Mouse (Mus musculus): Measurements from ENCODE around the gene Sh2b2. TPM values are rescaled to one million over a fixed set of nuclear protein-coding genes. Genes with fewer than 3 reads are reported as not detected.
"Not testable (repeated sequence)": the region's sequence is repeated elsewhere in the genome, so short reads cannot be mapped to it uniquely, and the experiment has no call there.

The Sh2b2 gene
- total RNA-seq, 2 experiments from 2014 or later = 13.4 to 16.3 TPM

- intact Hi-C loops (cut with DNase I) = no loop called here
- DNase-seq (ENCODE audit: extremely low spot score in 1 of 2, low spot score in 2 of 2) = peak; percentile 81 to 94
These were observed 1.4 kb downstream of the Sh2b2 start for GRCm38 (mm10) chr5:136244762-136245540.

GRCm38 (mm10) chr5:136243851-136244761, 2.2 kb downstream of the Sh2b2 start:
- peak in 1 of 2 experiments; percentile 60 for DNase-seq (ENCODE audit: extremely low spot score in 1 of 2, low spot score in 2 of 2)
- intact Hi-C loops (cut with DNase I) = no loop called here

GRCm38 (mm10) chr5:136241161-136241560, 5.2 kb downstream of the Sh2b2 start:
- intact Hi-C loops (cut with DNase I) = no loop called here
- no peak for DNase-seq (ENCODE audit: extremely low spot score in 1 of 2, low spot score in 2 of 2)

GRCm38 (mm10) chr5:136240381-136240780, 6.0 kb downstream of the Sh2b2 start:
- intact Hi-C loops (cut with DNase I) = no loop called here
- no peak for DNase-seq (ENCODE audit: extremely low spot score in 1 of 2, low spot score in 2 of 2)

GRCm38 (mm10) chr5:136237607-136238006, 8.7 kb downstream of the Sh2b2 start:
- intact Hi-C loops (cut with DNase I) = no loop called here
- no peak for DNase-seq (ENCODE audit: extremely low spot score in 1 of 2, low spot score in 2 of 2)

- intact Hi-C loops (cut with DNase I) = no loop called here
- DNase-seq (ENCODE audit: extremely low spot score in 1 of 2, low spot score in 2 of 2) = no peak
These were observed 9.7 kb downstream of the Sh2b2 start for GRCm38 (mm10) chr5:136236611-136237010.

- intact Hi-C loops (cut with DNase I) = no loop called here
- no peak for DNase-seq (ENCODE audit: extremely low spot score in 1 of 2, low spot score in 2 of 2)
These were observed 15.9 kb downstream of the Sh2b2 start for GRCm38 (mm10) chr5:136230348-136231035.

- no peak for DNase-seq (ENCODE audit: extremely low spot score in 1 of 2, low spot score in 2 of 2)
- intact Hi-C loops (cut with DNase I) = no loop called here
These were observed 20.0 kb downstream of the Sh2b2 start for GRCm38 (mm10) chr5:136226246-136226876.

- no peak for DNase-seq (ENCODE audit: extremely low spot score in 1 of 2, low spot score in 2 of 2)
- intact Hi-C loops (cut with DNase I) = no loop called here
These were observed 27.8 kb downstream of the Sh2b2 start for GRCm38 (mm10) chr5:136218585-136218984.

- intact Hi-C loops (cut with DNase I) = no loop called here
These were observed 28.4 kb downstream of the Sh2b2 start for GRCm38 (mm10) chr5:136217932-136218381.

GRCm38 (mm10) chr5:136217004-136217665, 29.2 kb downstream of the Sh2b2 start:
- intact Hi-C loops (cut with DNase I) = no loop called here
- DNase-seq (ENCODE audit: extremely low spot score in 1 of 2, low spot score in 2 of 2) = no peak

More at GRCm38 (mm10) chr5:136217932-136218381, 28.4 kb downstream of the Sh2b2 start:
- no peak for DNase-seq (ENCODE audit: extremely low spot score in 1 of 2, low spot score in 2 of 2)

- DNase-seq (ENCODE audit: extremely low spot score in 1 of 2, low spot score in 2 of 2) = peak in 1 of 2 experiments; percentile 61
- intact Hi-C loops (cut with DNase I) = no loop called here
These were observed 30.4 kb downstream of the Sh2b2 start for GRCm38 (mm10) chr5:136215958-136216357.

GRCm38 (mm10) chr5:136215211-136215610, 31.1 kb downstream of the Sh2b2 start:
- no peak for DNase-seq (ENCODE audit: extremely low spot score in 1 of 2, low spot score in 2 of 2)
- intact Hi-C loops (cut with DNase I) = no loop called here

- intact Hi-C loops (cut with DNase I) = no loop called here
- DNase-seq (ENCODE audit: extremely low spot score in 1 of 2, low spot score in 2 of 2) = no peak
These were observed 32.6 kb downstream of the Sh2b2 start for GRCm38 (mm10) chr5:136213716-136214115.

GRCm38 (mm10) chr5:136212716-136213115, 33.6 kb downstream of the Sh2b2 start:
- intact Hi-C loops (cut with DNase I) = no loop called here
- DNase-seq (ENCODE audit: extremely low spot score in 1 of 2, low spot score in 2 of 2) = no peak

- intact Hi-C loops (cut with DNase I); DNase-seq (ENCODE audit: extremely low spot score in 1 of 2, low spot score in 2 of 2): not testable (repeated sequence)
These were observed 34.8 kb downstream of the Sh2b2 start for GRCm38 (mm10) chr5:136211341-136212102.

- intact Hi-C loops (cut with DNase I) = no loop called here
- no peak for DNase-seq (ENCODE audit: extremely low spot score in 1 of 2, low spot score in 2 of 2)
These were observed 35.8 kb downstream of the Sh2b2 start for GRCm38 (mm10) chr5:136210549-136210948.

Data from left cerebral cortex, postnatal 10 days (tissue).